In genomic region chr15:82015392-82016100, GRCm38 (mm10) we compare ENCODE assay signal across 8 mouse cellular contexts. TPM values are rescaled to one million over a fixed set of nuclear protein-coding genes. Genes with fewer than 3 reads are reported as not detected.
DNase-seq lines count a peak whose midpoint lies in the region; ATAC-seq and TF ChIP-seq lines count a peak whose summit lies in the region.

No protein-coding gene starts in this region.

- DNase-seq in ovary, postnatal 10 days (ENCODE audit: low spot score): peak; percentile 11
- no peak for DNase-seq in ovary, adult 18-20 months (ENCODE audit: low spot score)
- DNase-seq in cerebellum, adult 11-12 months: peak; percentile 55
- DNase-seq in forelimb bud, embryonic 11.5 days (ENCODE audit: low read depth, low spot score): peak; percentile 6
- DNase-seq in intestine, embryonic 14.5 days (ENCODE audit: low spot score): peak; percentile 73
- no peak for DNase-seq in limb, embryonic 14.5 days (ENCODE audit: low spot score)
- DNase-seq in midbrain, embryonic 14.5 days: peak; percentile 53

- H3K36me3 ChIP-seq in intestine, embryonic 14.5 days (ENCODE audit: control insufficient read depth, insufficient read depth, low read length): peaks cover 18% of the 10 kb centered on the region
- H3K36me3 ChIP-seq in limb, embryonic 14.5 days (ENCODE audit: control insufficient read depth, insufficient read depth, low read length): peaks cover 23% of the 10 kb centered on the region
- peaks cover 12% of the 10 kb centered on the region; the same call in 1 of the 2 replicates for H3K36me3 ChIP-seq in midbrain, embryonic 14.5 days (ENCODE audit: control insufficient read depth, insufficient read depth, low read length)
- no peaks in the 10 kb centered on the region for H3K36me3 ChIP-seq in stomach, embryonic 16.5 days (ENCODE audit: control insufficient read depth, insufficient read depth, low read length)

- H3K9ac ChIP-seq in intestine, embryonic 14.5 days (ENCODE audit: low read length): peak overlapping the region; percentile 75
- peak overlapping the region; percentile 72 for H3K9ac ChIP-seq in limb, embryonic 14.5 days (ENCODE audit: low read depth, low read length, severe bottlenecking)
- peak overlapping the region; percentile 66 for H3K9ac ChIP-seq in midbrain, embryonic 14.5 days (replicated peaks; ENCODE audit: low read length)
- peak overlapping the region; percentile 92 for H3K9ac ChIP-seq in stomach, embryonic 16.5 days (ENCODE audit: low read length)

- TF ChIP-seq POLR2A in limb, embryonic 14.5 days (IDR thresholded peaks at IDR 0.05; ENCODE audit: borderline replicate concordance, extremely low read depth, insufficient read depth, insufficient read length): no peak

- peak overlapping the region; percentile 100 for H3K4me3 ChIP-seq in intestine, embryonic 14.5 days (ENCODE audit: low read depth, low read length)
- peak overlapping the region; percentile 94 for H3K4me3 ChIP-seq in limb, embryonic 14.5 days (replicated peaks; ENCODE audit: low read length)
- peak overlapping the region; percentile 67 for H3K4me3 ChIP-seq in midbrain, embryonic 14.5 days (replicated peaks; ENCODE audit: low read depth, low read length)
- H3K4me3 ChIP-seq in stomach, embryonic 16.5 days (replicated peaks; ENCODE audit: low read length): peak overlapping the region; percentile 98

- no peaks in the 10 kb centered on the region for H3K27me3 ChIP-seq in intestine, embryonic 14.5 days (replicated peaks; ENCODE audit: control insufficient read depth, insufficient read depth, low read length)
- H3K27me3 ChIP-seq in limb, embryonic 14.5 days (ENCODE audit: control insufficient read depth, insufficient read depth, low read length): no peaks in the 10 kb centered on the region
- H3K27me3 ChIP-seq in midbrain, embryonic 14.5 days (ENCODE audit: control insufficient read depth, insufficient read depth, low read length): no peaks in the 10 kb centered on the region
- H3K27me3 ChIP-seq in stomach, embryonic 16.5 days (ENCODE audit: control insufficient read depth, insufficient read depth, low read length): no peaks in the 10 kb centered on the region

- WGBS in intestine, embryonic 14.5 days: 1% methylated on average over 39 of the region's 39 CpGs
- WGBS in limb, embryonic 14.5 days: under 1% methylated on average over 31 of the region's 39 CpGs
- under 1% methylated on average over 39 of the region's 39 CpGs for WGBS in midbrain, embryonic 14.5 days
- under 1% methylated on average over 39 of the region's 39 CpGs for WGBS in stomach, embryonic 16.5 days

- peaks cover 17% of the 10 kb centered on the region for H3K4me1 ChIP-seq in intestine, embryonic 14.5 days (replicated peaks; ENCODE audit: control insufficient read depth, insufficient read depth, low read length)
- H3K4me1 ChIP-seq in limb, embryonic 14.5 days (ENCODE audit: control insufficient read depth, insufficient read depth, low read length): peaks cover 10% of the 10 kb centered on the region; the same call in 1 of the 2 replicates
- peaks cover 17% of the 10 kb centered on the region for H3K4me1 ChIP-seq in midbrain, embryonic 14.5 days (ENCODE audit: control insufficient read depth, insufficient read depth, low read length)
- peaks cover 17% of the 10 kb centered on the region for H3K4me1 ChIP-seq in stomach, embryonic 16.5 days (ENCODE audit: control insufficient read depth, insufficient read depth, low read length)

- peak; percentile 66 for ATAC-seq in intestine, embryonic 14.5 days (replicated peaks; ENCODE audit: low FRiP score, low TSS enrichment, low read depth)
- ATAC-seq in limb, embryonic 14.5 days (ENCODE audit: low FRiP score, low read depth): no peak
- ATAC-seq in midbrain, embryonic 14.5 days (ENCODE audit: low FRiP score, low TSS enrichment): no peak; the same call in none of the 2 replicates
- no peak; the same call in 1 of the 2 replicates for ATAC-seq in stomach, embryonic 16.5 days (ENCODE audit: insufficient read depth, low FRiP score)

- peak overlapping the region; percentile 79 for H3K4me2 ChIP-seq in intestine, embryonic 14.5 days (ENCODE audit: low read length)
- H3K4me2 ChIP-seq in limb, embryonic 14.5 days (replicated peaks; ENCODE audit: low read depth, low read length, severe bottlenecking): peak overlapping the region; percentile 80
- H3K4me2 ChIP-seq in midbrain, embryonic 14.5 days (ENCODE audit: low read length): peak overlapping the region; percentile 78
- peak overlapping the region; percentile 88 for H3K4me2 ChIP-seq in stomach, embryonic 16.5 days (ENCODE audit: low read depth, low read length)

- peak overlapping the region; percentile 69 for H3K27ac ChIP-seq in intestine, embryonic 14.5 days (ENCODE audit: low read depth)
- H3K27ac ChIP-seq in limb, embryonic 14.5 days (replicated peaks; ENCODE audit: low read depth, low read length): peak overlapping the region; percentile 52
- peak overlapping the region; percentile 72 for H3K27ac ChIP-seq in midbrain, embryonic 14.5 days (replicated peaks; ENCODE audit: low read depth, low read length)
- H3K27ac ChIP-seq in stomach, embryonic 16.5 days (ENCODE audit: low read length): peak overlapping the region; percentile 86

- no peaks in the 10 kb centered on the region for H3K9me3 ChIP-seq in intestine, embryonic 14.5 days (ENCODE audit: control insufficient read depth, low read length)
- H3K9me3 ChIP-seq in limb, embryonic 14.5 days (ENCODE audit: control insufficient read depth, low read length): no peaks in the 10 kb centered on the region
- no peaks in the 10 kb centered on the region for H3K9me3 ChIP-seq in midbrain, embryonic 14.5 days (ENCODE audit: control insufficient read depth, low read length)
- H3K9me3 ChIP-seq in stomach, embryonic 16.5 days (replicated peaks; ENCODE audit: control insufficient read depth, low read length): no peaks in the 10 kb centered on the region

RNA-seq across cellular contexts. Expression of gene Desi1, which starts 18.1 kb away (rescaled TPM):
- polyA plus RNA-seq in intestine, embryonic 14.5 days (2014; fragmentation: Nextera tagmentation; extraction: Ambion mirVana): 24.0 and 26.7 TPM in 2 replicates
- 30.5 and 34.8 TPM in 2 replicates for polyA plus RNA-seq in limb, embryonic 14.5 days (2012; rRNA removed)
- polyA plus RNA-seq in limb, embryonic 14.5 days (2014; fragmentation: Nextera tagmentation; extraction: Ambion mirVana): 26.3 and 29.8 TPM in 2 replicates
- 39.7 and 51.0 TPM in 2 replicates for polyA plus RNA-seq in midbrain, embryonic 14.5 days (2014; fragmentation: Nextera tagmentation; extraction: Ambion mirVana)
- 18.6 and 19.8 TPM in 2 replicates for polyA plus RNA-seq in stomach, embryonic 16.5 days (2015; fragmentation: Nextera tagmentation; extraction: Ambion mirVana)

RNA-seq across cellular contexts. Expression of gene Xrcc6, which starts 27.9 kb away (rescaled TPM):
- 87.0 and 96.7 TPM in 2 replicates for polyA plus RNA-seq in intestine, embryonic 14.5 days (2014; fragmentation: Nextera tagmentation; extraction: Ambion mirVana)
- 29.3 and 37.2 TPM in 2 replicates for polyA plus RNA-seq in limb, embryonic 14.5 days (2012; rRNA removed)
- polyA plus RNA-seq in limb, embryonic 14.5 days (2014; fragmentation: Nextera tagmentation; extraction: Ambion mirVana): 71.8 and 74.0 TPM in 2 replicates
- 28.3 and 36.9 TPM in 2 replicates for polyA plus RNA-seq in midbrain, embryonic 14.5 days (2014; fragmentation: Nextera tagmentation; extraction: Ambion mirVana)
- polyA plus RNA-seq in stomach, embryonic 16.5 days (2015; fragmentation: Nextera tagmentation; extraction: Ambion mirVana): 71.9 and 72.2 TPM in 2 replicates

RNA-seq across cellular contexts. Expression of gene Snu13, which starts 31.9 kb away (rescaled TPM):
- 301 and 329 TPM in 2 replicates for polyA plus RNA-seq in intestine, embryonic 14.5 days (2014; fragmentation: Nextera tagmentation; extraction: Ambion mirVana)
- 155 and 182 TPM in 2 replicates for polyA plus RNA-seq in limb, embryonic 14.5 days (2012; rRNA removed)
- 268 and 280 TPM in 2 replicates for polyA plus RNA-seq in limb, embryonic 14.5 days (2014; fragmentation: Nextera tagmentation; extraction: Ambion mirVana)
- 243 and 254 TPM in 2 replicates for polyA plus RNA-seq in midbrain, embryonic 14.5 days (2014; fragmentation: Nextera tagmentation; extraction: Ambion mirVana)
- 209 and 251 TPM in 2 replicates for polyA plus RNA-seq in stomach, embryonic 16.5 days (2015; fragmentation: Nextera tagmentation; extraction: Ambion mirVana)

RNA-seq across cellular contexts. Expression of gene 1700029P11Rik, which starts 35.2 kb away (rescaled TPM):
- not detected in 2 replicates for polyA plus RNA-seq in intestine, embryonic 14.5 days (2014; fragmentation: Nextera tagmentation; extraction: Ambion mirVana)
- polyA plus RNA-seq in limb, embryonic 14.5 days (2012; rRNA removed): not detected in 2 replicates
- polyA plus RNA-seq in limb, embryonic 14.5 days (2014; fragmentation: Nextera tagmentation; extraction: Ambion mirVana): not detected in 2 replicates
- not detected in 2 replicates for polyA plus RNA-seq in midbrain, embryonic 14.5 days (2014; fragmentation: Nextera tagmentation; extraction: Ambion mirVana)
- not detected in 2 replicates for polyA plus RNA-seq in stomach, embryonic 16.5 days (2015; fragmentation: Nextera tagmentation; extraction: Ambion mirVana)

RNA-seq across cellular contexts. Expression of gene 4930407I10Rik, which starts 43.4 kb away (rescaled TPM):
- not detected in 2 replicates for polyA plus RNA-seq in intestine, embryonic 14.5 days (2014; fragmentation: Nextera tagmentation; extraction: Ambion mirVana)
- 0.01 TPM in 1 of 2 replicates, not detected in the other for polyA plus RNA-seq in limb, embryonic 14.5 days (2012; rRNA removed)
- polyA plus RNA-seq in limb, embryonic 14.5 days (2014; fragmentation: Nextera tagmentation; extraction: Ambion mirVana): 0.06 TPM in 1 of 2 replicates, not detected in the other
- 0.04 TPM in 1 of 2 replicates, not detected in the other for polyA plus RNA-seq in midbrain, embryonic 14.5 days (2014; fragmentation: Nextera tagmentation; extraction: Ambion mirVana)
- polyA plus RNA-seq in stomach, embryonic 16.5 days (2015; fragmentation: Nextera tagmentation; extraction: Ambion mirVana): not detected in 2 replicates

Comparison
In these comparisons a context has a peak if more than half of its experiments do, and no peak if none do; other contexts are left out.
1. DNase-seq: peak in ovary, postnatal 10 days (single experiment), cerebellum, adult 11-12 months (single experiment), forelimb bud, embryonic 11.5 days (single experiment), intestine, embryonic 14.5 days (single experiment) and midbrain, embryonic 14.5 days (single experiment); none in ovary, adult 18-20 months (single experiment) and limb, embryonic 14.5 days (single experiment).
2. Peak in every context shown above with its lines, with median percentiles within 50 percentile points of each other: H3K27ac ChIP-seq, H3K4me2 ChIP-seq, H3K4me3 ChIP-seq and H3K9ac ChIP-seq.